Mouse (Mus musculus) midbrain, embryonic 10.5 days (tissue): ENCODE measurements around the gene Tmem74b. TPM values are rescaled to one million over a fixed set of nuclear protein-coding genes. Genes with fewer than 3 reads are reported as not detected.

Experiments
- DNase-seq: peaks from one replicate; pipeline ENCODE4 v3.0.0-alpha.2; 2017; ENCODE audit warnings: low spot score
- H3K27ac ChIP-seq: fragments of 300-500 bp; sonication (generic); replicated peaks from 2 replicates; pipeline ENCODE4 v1.5.1; 2016; ENCODE audit warnings: mild to moderate bottlenecking
- H3K27me3 ChIP-seq: fragments of 300-500 bp; sonication (generic); 2 replicates; pipeline ENCODE4 v1.6.1; 2016; ENCODE audit warnings: low read depth, mild to moderate bottlenecking; ENCODE audit not compliant: poor library complexity, severe bottlenecking
- H3K36me3 ChIP-seq: fragments of 300-500 bp; sonication (generic); 2 replicates; pipeline ENCODE4 v1.6.1; 2016; ENCODE audit warnings: mild to moderate bottlenecking, moderate library complexity
- H3K4me1 ChIP-seq: fragments of 300-500 bp; sonication (generic); 2 replicates; pipeline ENCODE4 v1.6.1; 2016
- H3K4me3 ChIP-seq: fragments of 300-500 bp; sonication (generic); 2 replicates; pipeline ENCODE4 v1.5.1; 2016; ENCODE audit warnings: mild to moderate bottlenecking, moderate library complexity
- H3K9me3 ChIP-seq: fragments of 300-500 bp; sonication (generic); replicated peaks from 2 replicates; pipeline ENCODE4 v1.6.1; 2016; ENCODE audit warnings: mild to moderate bottlenecking
- WGBS: fragments of 180-500 bp; shearing (Covaris S2); methylation state at CpG from one replicate; pipeline ENCODE4 v1.1.7; 2016; 5-methylcytosine and 5-hydroxymethylcytosine counted together
- polyA plus RNA-seq: library from polyadenylated mRNA; unstranded; fragments of >200 nt; fragmentation: Nextera tagmentation; extraction: Ambion mirVana; gene quantifications from 2 replicates; pipeline ENCODE4 v1.2.1, GENCODE M21; 2016

The Tmem74b gene
- polyA plus RNA-seq, result 4.2 and 5.3 TPM in 2 replicates

- Histone ChIP-seq H3K27me3 (peaks cover 72% of the 10 kb centered on the region), H3K4me1 (peaks cover 25% of the 10 kb centered on the region), H3K27ac (peak within 1 kb of the TSS; percentile 87), H3K9me3 (no peaks in the 10 kb centered on the region), H3K4me3 (peak within 1 kb of the TSS; percentile 78), H3K36me3 (peaks cover under 1% of the 10 kb centered on the region; the same call in 1 of the 2 replicates)
- 3% methylated on average over 25 of the region's 25 CpGs for WGBS
- no peak for DNase-seq
Observed at GRCm38 (mm10) chr2:151701231-151702145, at the start of gene Tmem74b. Gene Tmem74b, plus strand, starts transcription at chr2:151702008.

- no peak for DNase-seq
- no peak overlapping the region for H3K27ac ChIP-seq
- 76% methylated on average over 1 of the region's 1 CpGs for WGBS
Observed at GRCm38 (mm10) chr2:151652053-151652452, 49.8 kb upstream of the Tmem74b start.

GRCm38 (mm10) chr2:151668433-151668832 is 33.4 kb upstream of the Tmem74b start, which contains the start of gene Rad21l:
Gene Rad21l, minus strand, starts transcription at chr2:151668533.
- no peak within 1 kb of the TSS for H3K27ac ChIP-seq
- 80% methylated on average over 3 of the region's 3 CpGs for WGBS
- H3K9me3 ChIP-seq, result no peaks in the 10 kb centered on the region
- H3K4me3 ChIP-seq, result no peak within 1 kb of the TSS
- peaks cover 8% of the 10 kb centered on the region for H3K4me1 ChIP-seq
- peaks cover 17% of the 10 kb centered on the region for H3K27me3 ChIP-seq
- DNase-seq, result no peak
- H3K36me3 ChIP-seq, result no peaks in the 10 kb centered on the region

More at GRCm38 (mm10) chr2:151652053-151652452, 49.8 kb upstream of the Tmem74b start:
- Histone ChIP-seq H3K9me3 (no peaks in the 10 kb centered on the region), H3K27me3 (no peaks in the 10 kb centered on the region), H3K36me3 (no peaks in the 10 kb centered on the region), H3K4me3 (no peak overlapping the region), H3K4me1 (no peaks in the 10 kb centered on the region)

GRCm38 (mm10) chr2:151670026-151670967 is 31.5 kb upstream of the Tmem74b start:
- H3K4me3 ChIP-seq, result peak overlapping the region; percentile 30
- peak; percentile 19 for DNase-seq
- peaks cover 8% of the 10 kb centered on the region for H3K4me1 ChIP-seq
- H3K27me3 ChIP-seq, result peaks cover 17% of the 10 kb centered on the region
- no peak overlapping the region; the same call in 1 of the 2 replicates for H3K27ac ChIP-seq
- no peaks in the 10 kb centered on the region for H3K36me3 ChIP-seq
- 36% methylated on average over 48 of the region's 48 CpGs for WGBS
- H3K9me3 ChIP-seq, result no peaks in the 10 kb centered on the region

GRCm38 (mm10) chr2:151670968-151671329 is 30.9 kb upstream of the Tmem74b start:
- no peak overlapping the region for H3K27ac ChIP-seq
- no peak for DNase-seq
- WGBS, result 81% methylated on average over 1 of the region's 1 CpGs

GRCm38 (mm10) chr2:151676234-151676633 is 25.6 kb upstream of the Tmem74b start:
- Histone ChIP-seq H3K27ac (no peak overlapping the region), H3K4me1 (no peaks in the 10 kb centered on the region), H3K9me3 (no peaks in the 10 kb centered on the region), H3K27me3 (0 out of 2 replicates have a peak, but pooled peaks cover under 1% of the 10 kb centered on the region), H3K36me3 (no peaks in the 10 kb centered on the region), H3K4me3 (no peak overlapping the region)
- no peak for DNase-seq
- WGBS, result 67% methylated on average over 2 of the region's 2 CpGs

More at GRCm38 (mm10) chr2:151670968-151671329, 30.9 kb upstream of the Tmem74b start:
- no peak overlapping the region for H3K4me3 ChIP-seq
- H3K27me3 ChIP-seq, result peaks cover 17% of the 10 kb centered on the region
- peaks cover 8% of the 10 kb centered on the region for H3K4me1 ChIP-seq
- no peaks in the 10 kb centered on the region for H3K36me3 ChIP-seq
- H3K9me3 ChIP-seq, result no peaks in the 10 kb centered on the region

- DNase-seq, result no peak
- H3K27me3 ChIP-seq, result no peaks in the 10 kb centered on the region
- H3K9me3 ChIP-seq, result no peaks in the 10 kb centered on the region
- no peaks in the 10 kb centered on the region for H3K4me1 ChIP-seq
- no peak overlapping the region for H3K4me3 ChIP-seq
- no peak overlapping the region for H3K27ac ChIP-seq
- H3K36me3 ChIP-seq, result no peaks in the 10 kb centered on the region
- 61% methylated on average over 3 of the region's 3 CpGs for WGBS
Observed at GRCm38 (mm10) chr2:151682357-151682756, 19.5 kb upstream of the Tmem74b start.

GRCm38 (mm10) chr2:151682976-151683375 is 18.8 kb upstream of the Tmem74b start:
- H3K4me3 ChIP-seq, result no peak overlapping the region

GRCm38 (mm10) chr2:151702146-151702850 is 490 bp downstream of the Tmem74b start:
- under 1% methylated on average over 75 of the region's 97 CpGs for WGBS
- H3K36me3 ChIP-seq, result peaks cover 5% of the 10 kb centered on the region
- peaks cover 72% of the 10 kb centered on the region for H3K27me3 ChIP-seq
- H3K9me3 ChIP-seq, result no peaks in the 10 kb centered on the region
- peak; percentile 70 for DNase-seq
- H3K27ac ChIP-seq, result peak overlapping the region; percentile 87
- H3K4me3 ChIP-seq, result peak overlapping the region; percentile 78
- H3K4me1 ChIP-seq, result peaks cover 25% of the 10 kb centered on the region

More at GRCm38 (mm10) chr2:151682976-151683375, 18.8 kb upstream of the Tmem74b start:
- 90% methylated on average over 4 of the region's 4 CpGs for WGBS
- Histone ChIP-seq H3K27ac (no peak overlapping the region), H3K36me3 (no peaks in the 10 kb centered on the region), H3K9me3 (no peaks in the 10 kb centered on the region), H3K27me3 (no peaks in the 10 kb centered on the region), H3K4me1 (no peaks in the 10 kb centered on the region)
- no peak for DNase-seq

GRCm38 (mm10) chr2:151702851-151703190 is 1.0 kb downstream of the Tmem74b start:
- DNase-seq, result peak; percentile 57
- 3% methylated on average over 17 of the region's 17 CpGs for WGBS

GRCm38 (mm10) chr2:151712647-151713046 is 10.8 kb downstream of the Tmem74b start:
- DNase-seq, result peak; percentile 31
- Histone ChIP-seq H3K9me3 (no peaks in the 10 kb centered on the region), H3K4me1 (peaks cover 10% of the 10 kb centered on the region; the same call in 1 of the 2 replicates), H3K4me3 (no peak overlapping the region), H3K36me3 (peaks cover 27% of the 10 kb centered on the region), H3K27me3 (no peaks in the 10 kb centered on the region), H3K27ac (no peak overlapping the region)
- WGBS, result 42% methylated on average over 3 of the region's 3 CpGs

More at GRCm38 (mm10) chr2:151702851-151703190, 1.0 kb downstream of the Tmem74b start:
- H3K4me1 ChIP-seq, result peaks cover 25% of the 10 kb centered on the region
- H3K4me3 ChIP-seq, result peak overlapping the region; percentile 78
- H3K27ac ChIP-seq, result peak overlapping the region; percentile 87
- no peaks in the 10 kb centered on the region for H3K9me3 ChIP-seq
- H3K27me3 ChIP-seq, result peaks cover 72% of the 10 kb centered on the region
- peaks cover 5% of the 10 kb centered on the region for H3K36me3 ChIP-seq

- no peak overlapping the region for H3K4me3 ChIP-seq
- DNase-seq, result no peak
- H3K4me1 ChIP-seq, result no peaks in the 10 kb centered on the region
- peaks cover 56% of the 10 kb centered on the region for H3K36me3 ChIP-seq
- no peaks in the 10 kb centered on the region for H3K9me3 ChIP-seq
- H3K27me3 ChIP-seq, result no peaks in the 10 kb centered on the region
- WGBS, result 94% methylated on average over 4 of the region's 4 CpGs
- no peak overlapping the region for H3K27ac ChIP-seq
Observed at GRCm38 (mm10) chr2:151715526-151715925, 13.7 kb downstream of the Tmem74b start.
